Mouse (Mus musculus) E14TG2a.4 (cell line): ENCODE data around the gene Dnal1.

Source experiments
- CTCF ChIP-seq: conservative IDR thresholded peaks from 2 replicates; pipeline ENCODE4 v1.5.1; 2014; ENCODE audit warnings: low read length
- NANOG ChIP-seq: IDR thresholded peaks from 2 replicates; pipeline ENCODE4 v1.6.1; 2014; ENCODE audit warnings: borderline replicate concordance, low read length, mixed read lengths
- POU5F1 ChIP-seq: IDR thresholded peaks from 2 replicates; pipeline ENCODE4 v1.6.1; 2014; ENCODE audit warnings: low read length, borderline replicate concordance

GRCm38 (mm10) chr12:84158156-84158555 is 44.0 kb downstream of the Dnal1 start:
- TF ChIP-seq CTCF (no peak), NANOG (no peak), POU5F1 (no peak)
